9 mouse cellular contexts compared by ENCODE assay signal in genomic region chr4:129495672-129496562, GRCm38 (mm10). TPM values are rescaled to one million over a fixed set of nuclear protein-coding genes. Genes with fewer than 3 reads are reported as not detected.
DNase-seq lines count a peak whose midpoint lies in the region; ATAC-seq lines count a peak whose summit lies in the region.
"Had no signal": no experiment of that assay in that cellular context is flagged by ENCODE, and none has a peak within 500 bp of the region (broad histone marks: within the 10 kb centered on the region; RNA-seq: fewer than 3 reads in every experiment).

No protein-coding gene starts in this region.

- H3K4me1 ChIP-seq in midbrain, embryonic 12.5 days = peaks cover 27% of the 10 kb centered on the region

- no peaks in the 10 kb centered on the region for H3K9me3 ChIP-seq in midbrain, embryonic 12.5 days

- H3K9ac ChIP-seq in midbrain, embryonic 12.5 days (replicated peaks) = peak overlapping the region; percentile 34

- 0 out of 2 replicates have a peak, but pooled peaks have one; percentile 7 for ATAC-seq in midbrain, embryonic 12.5 days (ENCODE audit: low FRiP score, low read depth)

- peaks cover 18% of the 10 kb centered on the region for H3K27me3 ChIP-seq in midbrain, embryonic 12.5 days

- H3K36me3 ChIP-seq in midbrain, embryonic 12.5 days = no peaks in the 10 kb centered on the region

- intact Hi-C loops in heart, postnatal 14 days (cut with DNase I) = loop anchor here (2.0 to 5.0 kb wide), 2 partner anchors 15 to 111 kb away; no protein-coding TSS in a partner anchor

- H3K4me3 ChIP-seq in midbrain, embryonic 12.5 days = no peak overlapping the region; the same call in 1 of the 2 replicates

- peak; percentile 36 to 53 for DNase-seq in heart, adult 18-20 months
- DNase-seq in heart, postnatal 14 days = no peak
- peak; percentile 74 for DNase-seq in MN1 (ENCODE audit: low spot score)
- peak; percentile 71 to 83 for DNase-seq in frontal cortex, postnatal 10 days (ENCODE audit: low spot score in 2 of 2)
- peak; percentile 85 for DNase-seq in layer of hippocampus, adult 9-11 months
- no peak for DNase-seq in gastrocnemius, postnatal 10 days
- no peak for DNase-seq in urinary bladder, adult 2 months (ENCODE audit: low spot score)

- H3K4me2 ChIP-seq in midbrain, embryonic 12.5 days (replicated peaks) = peak overlapping the region; percentile 21

- 23% methylated on average over 16 of the region's 16 CpGs for WGBS in midbrain, embryonic 12.5 days

- H3K27ac ChIP-seq in midbrain, embryonic 12.5 days (replicated peaks) = peak overlapping the region; percentile 49; the same call in 1 of the 2 replicates

RNA-seq across cellular contexts. Expression of gene Fam229a, which starts 4.9 kb away (rescaled TPM):
- under 1 TPM in 1 of 2 experiments, not detected in 1; 0.57 TPM for total RNA-seq in heart, adult 18-20 months (2021)
- not detected for total RNA-seq in heart, postnatal 14 days (2021)
- not detected in 2 replicates for polyA plus RNA-seq in midbrain, embryonic 12.5 days (2016; fragmentation: Nextera tagmentation; extraction: Ambion mirVana)
- not detected for total RNA-seq in gastrocnemius, postnatal 10 days (2021)
- 0.73 and 0.94 TPM in 2 replicates for polyA plus RNA-seq in urinary bladder, adult 2 months (2012; rRNA removed)
- total RNA-seq: ES-E14 had no signal

RNA-seq across cellular contexts. Expression of gene Tssk3, which starts 5.1 kb away (rescaled TPM):
- total RNA-seq in heart, adult 18-20 months (2021) = not detected
- total RNA-seq in heart, postnatal 14 days (2021) = not detected
- not detected in 2 replicates for polyA plus RNA-seq in midbrain, embryonic 12.5 days (2016; fragmentation: Nextera tagmentation; extraction: Ambion mirVana)
- not detected for total RNA-seq in gastrocnemius, postnatal 10 days (2021)
- 0.15 TPM in 1 of 2 replicates, not detected in the other for polyA plus RNA-seq in urinary bladder, adult 2 months (2012; rRNA removed)
- total RNA-seq: ES-E14 had no signal

RNA-seq across cellular contexts. Expression of gene Marcksl1, which starts 17.5 kb away (rescaled TPM):
- total RNA-seq in heart, adult 18-20 months (2021) = 1 to 10 TPM; 4.5 to 4.7 TPM
- total RNA-seq in heart, postnatal 14 days (2021) = 10 to 100 TPM; 13.6 to 23.8 TPM
- 2,082 and 2,101 TPM in 2 replicates for polyA plus RNA-seq in midbrain, embryonic 12.5 days (2016; fragmentation: Nextera tagmentation; extraction: Ambion mirVana)
- 10 to 100 TPM; 24.4 to 31.8 TPM for total RNA-seq in gastrocnemius, postnatal 10 days (2021)
- polyA plus RNA-seq in urinary bladder, adult 2 months (2012; rRNA removed) = 151 and 161 TPM in 2 replicates

RNA-seq across cellular contexts. Expression of gene Bsdc1, which starts 34.5 kb away (rescaled TPM):
- 10 to 100 TPM; 46.7 to 49.1 TPM for total RNA-seq in heart, adult 18-20 months (2021)
- 10 to 100 TPM; 39.6 to 43.9 TPM for total RNA-seq in heart, postnatal 14 days (2021)
- 31.9 and 33.7 TPM in 2 replicates for polyA plus RNA-seq in midbrain, embryonic 12.5 days (2016; fragmentation: Nextera tagmentation; extraction: Ambion mirVana)
- 10 to 100 TPM; 24.7 to 32.4 TPM for total RNA-seq in gastrocnemius, postnatal 10 days (2021)
- polyA plus RNA-seq in urinary bladder, adult 2 months (2012; rRNA removed) = 15.0 and 27.5 TPM in 2 replicates

RNA-seq across cellular contexts. Expression of gene Hdac1, which starts 46.6 kb away (rescaled TPM):
- total RNA-seq in heart, adult 18-20 months (2021) = 10 to 100 TPM; 12.5 to 17.5 TPM
- 10 to 100 TPM; 23.9 to 24.2 TPM for total RNA-seq in heart, postnatal 14 days (2021)
- polyA plus RNA-seq in midbrain, embryonic 12.5 days (2016; fragmentation: Nextera tagmentation; extraction: Ambion mirVana) = 188 and 190 TPM in 2 replicates
- total RNA-seq in gastrocnemius, postnatal 10 days (2021) = 10 to 100 TPM; 23.9 to 29.8 TPM
- polyA plus RNA-seq in urinary bladder, adult 2 months (2012; rRNA removed) = 101 and 112 TPM in 2 replicates

Comparison
In these comparisons a context has a peak if more than half of its experiments do, and no peak if none do; other contexts are left out.
1. DNase-seq: peak in heart, adult 18-20 months (2 of 2), MN1 (single experiment), frontal cortex, postnatal 10 days (2 of 2) and layer of hippocampus, adult 9-11 months (single experiment); none in heart, postnatal 14 days (0 of 2), gastrocnemius, postnatal 10 days (single experiment) and urinary bladder, adult 2 months (single experiment).